8 mouse cellular contexts compared by ENCODE assay signal in genomic region chr19:31073959-31074716, GRCm38 (mm10). TPM values are rescaled to one million over a fixed set of nuclear protein-coding genes. Genes with fewer than 3 reads are reported as not detected.
DNase-seq lines count a peak whose midpoint lies in the region; ATAC-seq lines count a peak whose summit lies in the region.

No protein-coding gene starts in this region.

- no peaks in the 10 kb centered on the region for H3K4me1 ChIP-seq in heart, embryonic 16.5 days (ENCODE audit: control insufficient read depth, insufficient read depth, low read length)
- H3K4me1 ChIP-seq in midbrain, embryonic 12.5 days: peaks cover 11% of the 10 kb centered on the region

- ATAC-seq in heart, embryonic 16.5 days (replicated peaks; ENCODE audit: extremely low read depth, insufficient read depth, low FRiP score): peak; percentile 45; the same call in 1 of the 2 replicates
- peak; percentile 84 for ATAC-seq in midbrain, embryonic 12.5 days (ENCODE audit: low FRiP score, low read depth)
- no peak for ATAC-seq in CD4-positive, CD25-positive, alpha-beta regulatory T cell, adult 4 months

- peak; percentile 33 for DNase-seq in embryo, embryonic 10.5 days (ENCODE audit: low spot score)
- no peak for DNase-seq in embryo, embryonic 10 days (ENCODE audit: low spot score)
- peak; percentile 17 for DNase-seq in R1 (ENCODE audit: low read depth, low spot score)
- DNase-seq in spleen, adult 12 weeks (ENCODE audit: low spot score): no peak
- no peak for DNase-seq in left cerebral cortex, postnatal 4 days

- peak overlapping the region; percentile 35 for H3K4me3 ChIP-seq in heart, embryonic 16.5 days (ENCODE audit: low read length)
- peak overlapping the region; percentile 18; the same call in 1 of the 2 replicates for H3K4me3 ChIP-seq in midbrain, embryonic 12.5 days

- no peaks in the 10 kb centered on the region for H3K27me3 ChIP-seq in heart, embryonic 16.5 days (ENCODE audit: control insufficient read depth, insufficient read depth, low read length)
- H3K27me3 ChIP-seq in midbrain, embryonic 12.5 days: peaks cover 17% of the 10 kb centered on the region

- no peaks in the 10 kb centered on the region for H3K36me3 ChIP-seq in heart, embryonic 16.5 days (ENCODE audit: control insufficient read depth, insufficient read depth)
- no peaks in the 10 kb centered on the region for H3K36me3 ChIP-seq in midbrain, embryonic 12.5 days

- no peaks in the 10 kb centered on the region for H3K9me3 ChIP-seq in heart, embryonic 16.5 days (replicated peaks; ENCODE audit: control insufficient read depth, low read length)
- no peaks in the 10 kb centered on the region for H3K9me3 ChIP-seq in midbrain, embryonic 12.5 days

- WGBS in heart, embryonic 16.5 days: 52% methylated on average over 24 of the region's 24 CpGs
- 25% methylated on average over 24 of the region's 24 CpGs for WGBS in midbrain, embryonic 12.5 days

- H3K9ac ChIP-seq in heart, embryonic 16.5 days (ENCODE audit: low read length): peak overlapping the region; percentile 47
- H3K9ac ChIP-seq in midbrain, embryonic 12.5 days (replicated peaks): peak overlapping the region; percentile 32

- no peak overlapping the region for H3K27ac ChIP-seq in heart, embryonic 16.5 days (ENCODE audit: low read length)
- peak overlapping the region; percentile 83 for H3K27ac ChIP-seq in midbrain, embryonic 12.5 days (replicated peaks)

- H3K4me2 ChIP-seq in heart, embryonic 16.5 days (ENCODE audit: low read depth, low read length): peak overlapping the region; percentile 57
- H3K4me2 ChIP-seq in midbrain, embryonic 12.5 days (replicated peaks): peak overlapping the region; percentile 44

- intact Hi-C loops in left cerebral cortex, postnatal 4 days (cut with DNase I): no loop called here

RNA-seq across cellular contexts. Expression of gene Cstf2t, which starts 8.5 kb away (rescaled TPM):
- 38.3 and 39.2 TPM in 2 replicates for polyA plus RNA-seq in heart, embryonic 16.5 days (2015; fragmentation: Nextera tagmentation; extraction: Ambion mirVana)
- polyA plus RNA-seq in midbrain, embryonic 12.5 days (2016; fragmentation: Nextera tagmentation; extraction: Ambion mirVana): 83.8 and 91.4 TPM in 2 replicates
- total RNA-seq in left cerebral cortex, postnatal 4 days (2021): 10 to 100 TPM; 63.9 to 70.0 TPM
- 10 to 100 TPM; 15.3 to 16.0 TPM for polyA plus RNA-seq in CD4-positive, CD25-positive, alpha-beta regulatory T cell, adult 4 months (2017; shearing (Covaris generic))

Comparison
In these comparisons a context has a peak if more than half of its experiments do, and no peak if none do; other contexts are left out.
1. DNase-seq: peak in embryo, embryonic 10.5 days (single experiment) and R1 (single experiment); none in embryo, embryonic 10 days (single experiment), spleen, adult 12 weeks (single experiment) and left cerebral cortex, postnatal 4 days (single experiment).